Mouse (Mus musculus): ENCODE measurements around the gene Calhm3.

Calhm3 gene

DNA sequence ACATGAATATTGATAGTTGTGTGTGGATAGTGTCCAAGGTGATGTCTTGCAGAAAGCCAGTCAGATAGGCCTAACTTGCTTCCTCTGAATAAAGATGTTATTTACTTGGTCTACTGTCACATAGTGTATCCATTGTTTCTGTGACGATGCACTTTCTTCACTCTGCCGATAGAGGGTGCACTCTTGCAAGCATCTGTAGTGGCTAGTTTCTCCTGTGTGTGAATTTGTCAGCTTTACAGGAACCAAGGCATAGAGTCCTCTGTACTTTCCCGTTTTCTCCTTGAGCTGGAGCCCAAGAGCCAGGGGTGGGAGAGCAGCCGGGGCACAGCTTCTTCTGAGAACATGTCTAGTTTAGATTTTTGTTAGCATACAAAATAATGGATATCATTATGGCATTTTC lies 36.5 kb downstream of the Calhm3 start:
- peak in 1 of 2 experiments; percentile 23 for DNase-seq (ENCODE audit: low spot score in 2 of 2)

DNA sequence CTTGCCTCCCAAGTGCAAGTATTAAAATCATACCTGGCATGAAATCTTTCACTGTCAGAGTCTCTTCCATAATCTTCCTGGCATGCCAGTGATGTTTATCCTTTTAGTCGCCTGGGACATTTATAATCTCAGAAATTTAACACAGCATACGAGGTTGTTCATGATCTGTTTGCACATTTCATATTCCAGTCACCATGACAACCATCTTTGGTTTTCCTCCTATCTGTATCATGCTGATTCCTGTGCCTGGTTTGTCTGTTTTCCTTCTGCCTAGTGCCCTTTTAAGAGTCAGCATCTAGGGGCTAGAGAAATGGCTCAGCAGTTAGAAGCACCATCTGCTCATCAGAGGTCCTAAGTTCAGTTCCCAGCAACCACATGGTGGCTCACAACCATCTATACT lies 38.9 kb downstream of the Calhm3 start:
- DNase-seq (ENCODE audit: low spot score in 2 of 2) = no peak

DNA sequence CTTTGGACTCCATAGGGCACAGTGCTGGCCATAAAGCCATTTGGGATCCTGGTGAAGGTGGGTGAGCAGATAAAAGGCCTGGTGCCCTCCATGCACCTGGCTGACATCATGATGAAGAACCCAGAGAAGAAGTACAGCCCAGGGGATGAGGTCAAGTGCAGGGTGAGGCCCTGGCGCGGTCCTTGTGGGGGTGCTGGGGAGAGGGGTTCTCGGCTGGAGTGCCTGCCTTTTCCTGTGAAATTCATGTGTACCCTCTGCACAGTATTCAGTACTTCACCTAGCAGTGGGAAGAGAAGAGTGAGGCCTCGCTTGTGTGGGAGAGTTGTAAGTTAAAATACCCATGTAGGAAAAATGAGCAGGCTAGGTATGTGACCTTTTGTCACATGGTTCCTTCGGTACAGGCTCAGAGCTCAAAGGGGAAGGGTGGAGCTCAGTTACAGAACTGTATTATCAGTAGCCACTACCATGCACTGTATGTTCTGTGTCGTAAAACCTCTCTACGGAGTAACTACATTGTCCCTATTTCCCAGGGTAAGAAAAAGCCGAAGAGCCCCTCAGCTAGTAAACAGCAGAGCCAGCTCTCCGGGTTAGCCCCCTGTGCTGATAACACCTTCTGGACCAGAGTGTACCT lies 52.8 kb downstream of the Calhm3 start:
- no peak for DNase-seq (ENCODE audit: low spot score in 2 of 2)
